Mouse (Mus musculus): Measurements from ENCODE around the gene Slc25a33.
"Not testable (repeated sequence)": the region's sequence is repeated elsewhere in the genome, so short reads cannot be mapped to it uniquely, and the experiment has no call there.

Gene Slc25a33
- long read RNA-seq, experiment 1, transcript Slc25a33-201 (7 exons, 1,887 nt) = major isoform, 54 of 57 reads
- long read RNA-seq, experiment 1, partial matches to known transcripts = 0 of 57 reads
- long read RNA-seq, experiment 1, other reads (novel, unspliced or antisense) = 3 of 57 reads
- long read RNA-seq, experiment 2, transcript Slc25a33-201 (7 exons, 1,887 nt) = major isoform, 42 of 48 reads
- long read RNA-seq, experiment 2, partial matches to known transcripts = 0 of 48 reads
- long read RNA-seq, experiment 2, other reads (novel, unspliced or antisense) = 6 of 48 reads

- intact Hi-C loops (cut with DNase I) = no loop called here
These were observed at the start of gene Slc25a33 for GRCm38 (mm10) chr4:149774094-149774470. Slc25a33 (minus strand) TSS chr4:149774277.

GRCm38 (mm10) chr4:149822586-149823196, 48.6 kb upstream of the Slc25a33 start:
- intact Hi-C loops (cut with DNase I) = no loop called here

DNA sequence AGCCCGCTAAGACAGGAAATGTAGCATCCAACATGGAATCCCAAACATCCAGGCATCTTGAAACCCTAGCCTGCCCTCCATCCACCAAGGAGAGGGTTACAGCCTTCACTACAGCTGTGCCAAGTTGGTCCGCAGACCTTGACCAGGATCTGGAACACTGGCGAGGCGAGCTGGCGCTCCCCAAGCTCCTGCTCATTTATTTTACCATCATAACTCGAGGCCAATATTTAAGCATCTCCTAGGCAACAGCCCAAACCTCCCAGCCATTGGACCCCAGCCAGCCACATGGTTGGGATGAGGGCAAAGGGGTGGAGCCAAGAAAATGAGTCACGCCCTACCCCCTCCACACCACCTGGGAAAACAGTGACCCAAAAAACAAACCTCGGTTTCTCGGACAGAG, 48.0 kb upstream of the Slc25a33 start:
- intact Hi-C loops (cut with DNase I) = no loop called here

- intact Hi-C loops (cut with DNase I) = no loop called here
These were observed 46.5 kb upstream of the Slc25a33 start for GRCm38 (mm10) chr4:149820569-149820968.

DNA sequence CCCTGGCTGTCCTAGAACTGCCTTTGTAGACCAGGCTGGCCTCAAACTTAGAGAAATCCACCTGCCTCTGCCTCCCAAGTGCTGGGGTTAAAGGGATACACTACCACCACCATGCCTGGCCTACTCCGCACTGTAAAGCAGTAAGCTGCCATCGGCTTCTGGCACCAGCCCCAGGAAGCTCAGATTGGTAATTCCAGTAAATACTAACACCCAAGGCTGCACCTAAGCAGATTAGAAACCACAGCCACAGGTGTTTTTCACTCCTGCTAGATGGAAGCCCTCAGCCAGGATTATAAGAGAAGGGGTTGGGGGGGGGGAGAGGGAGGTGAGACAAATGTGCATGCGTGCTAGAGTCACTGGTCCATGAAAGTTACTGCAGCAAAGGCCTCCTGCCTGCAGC, 45.1 kb upstream of the Slc25a33 start:
- intact Hi-C loops (cut with DNase I) = no loop called here

GRCm38 (mm10) chr4:149816598-149816997, 42.5 kb upstream of the Slc25a33 start:
- intact Hi-C loops (cut with DNase I) = no loop called here

GRCm38 (mm10) chr4:149815586-149815985, 41.5 kb upstream of the Slc25a33 start:
- intact Hi-C loops (cut with DNase I) = no loop called here

GRCm38 (mm10) chr4:149813409-149814184, 39.5 kb upstream of the Slc25a33 start:
- intact Hi-C loops (cut with DNase I) = no loop called here

GRCm38 (mm10) chr4:149810372-149810771, 36.3 kb upstream of the Slc25a33 start:
- intact Hi-C loops (cut with DNase I) = not testable (repeated sequence)

DNA sequence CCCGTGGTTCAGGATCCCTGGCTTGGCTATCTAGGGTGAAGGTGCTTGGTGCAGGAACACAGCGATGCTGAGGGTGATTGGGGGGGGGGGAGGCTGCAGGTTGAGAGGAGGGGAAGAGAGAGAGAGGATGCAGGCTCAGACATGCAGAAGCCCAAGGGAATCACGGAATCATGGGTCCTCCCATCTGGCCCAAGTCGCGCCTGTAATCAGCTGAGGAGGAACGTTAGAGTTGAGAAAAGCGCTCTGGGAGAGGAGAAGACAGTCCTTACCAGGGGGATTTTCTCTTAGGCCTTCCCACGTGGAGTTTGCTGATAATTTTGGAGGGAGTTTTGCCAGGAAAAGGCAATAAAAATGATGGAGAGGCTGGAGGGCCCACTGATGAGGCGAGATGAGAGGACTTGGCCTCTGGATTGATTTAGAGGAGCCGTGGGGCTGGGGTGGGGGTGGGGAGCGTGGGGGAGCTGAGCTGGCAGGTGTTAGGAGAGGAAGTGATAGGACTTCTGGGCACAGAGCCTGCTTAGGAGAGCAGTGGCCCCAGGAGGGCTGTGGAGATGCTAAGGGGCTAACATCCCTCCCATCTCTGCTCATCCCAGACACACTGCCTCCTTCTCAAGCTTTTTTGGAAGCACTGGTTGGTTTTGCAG, 34.6 kb upstream of the Slc25a33 start:
- intact Hi-C loops (cut with DNase I) = loop anchor here (5.0 kb wide), 2 partner anchors 34 to 289 kb away; no protein-coding TSS in a partner anchor

DNA sequence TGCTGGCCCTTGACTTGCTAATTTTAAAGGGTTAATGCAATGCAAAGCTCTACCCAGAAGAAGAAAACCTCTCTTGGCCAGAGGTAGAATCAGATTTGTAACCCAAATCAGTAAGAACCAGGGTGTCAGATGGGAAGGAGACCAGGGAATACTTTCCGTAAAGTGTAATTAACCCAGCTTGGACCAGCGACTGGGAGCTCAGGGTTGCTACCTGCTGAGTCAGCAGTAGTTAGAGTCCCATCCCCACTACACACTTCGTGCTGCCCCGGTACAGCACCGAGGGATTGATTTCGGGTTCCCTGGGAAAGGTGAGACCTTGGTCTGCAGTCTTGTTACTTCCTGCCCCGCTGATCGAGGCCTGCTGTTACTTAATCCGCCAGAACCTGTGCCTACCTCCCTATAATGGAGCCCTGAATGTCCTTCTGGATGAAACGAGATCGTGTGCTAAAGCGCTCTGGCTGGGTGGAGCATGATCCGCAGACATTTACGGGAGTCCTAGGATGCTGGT, 34.0 kb upstream of the Slc25a33 start:
- intact Hi-C loops (cut with DNase I) = loop anchor here (5.0 kb wide), 2 partner anchors 34 to 289 kb away; no protein-coding TSS in a partner anchor

DNA sequence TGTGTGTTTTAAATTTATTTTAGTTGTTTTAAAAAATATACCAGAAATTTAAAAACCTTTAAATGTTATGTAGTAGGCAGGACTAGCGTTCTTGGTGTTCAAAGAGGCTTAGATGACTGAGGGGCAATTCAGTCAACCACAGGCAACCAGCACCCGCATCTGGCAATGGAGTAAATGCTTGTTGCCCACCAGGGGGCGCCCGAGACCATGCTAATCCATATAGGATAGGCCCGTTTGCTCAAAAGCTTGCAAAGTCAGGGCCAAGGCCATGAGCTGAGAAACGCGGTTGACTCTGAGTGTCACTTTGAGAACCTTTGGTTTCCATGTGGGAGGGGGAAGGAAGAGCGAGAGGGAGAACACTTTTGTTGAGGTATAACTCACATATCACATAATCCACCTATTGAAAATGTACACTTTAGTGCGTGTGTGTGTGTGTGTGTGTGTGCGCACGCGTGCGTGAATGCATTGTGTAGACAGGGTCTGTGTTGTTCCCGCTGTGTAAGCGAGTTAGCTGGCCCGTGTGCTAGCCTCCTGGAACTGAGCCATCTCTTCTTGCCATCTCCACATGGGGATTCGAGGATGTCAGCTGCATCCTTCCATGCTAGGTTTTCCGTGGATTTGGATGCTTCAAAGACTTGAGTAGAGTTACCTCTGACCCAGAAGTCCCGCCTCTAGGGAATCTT, 32.8 kb upstream of the Slc25a33 start:
- intact Hi-C loops (cut with DNase I) = loop anchor here (1.0 to 5.0 kb wide), 3 partner anchors 35 to 290 kb away; no protein-coding TSS in a partner anchor

- intact Hi-C loops (cut with DNase I) = loop anchor here (5.0 kb wide), 1 partner anchor 50 kb away; no protein-coding TSS in a partner anchor
These were observed 28.2 kb upstream of the Slc25a33 start for GRCm38 (mm10) chr4:149802269-149802668.

- intact Hi-C loops (cut with DNase I) = loop anchor here (5.0 kb wide), 1 partner anchor 48 kb away; no protein-coding TSS in a partner anchor
These were observed 26.5 kb upstream of the Slc25a33 start for GRCm38 (mm10) chr4:149800576-149800975.

GRCm38 (mm10) chr4:149800172-149800464, 26.0 kb upstream of the Slc25a33 start:
- intact Hi-C loops (cut with DNase I) = loop anchor here (5.0 kb wide), 1 partner anchor 48 kb away; no protein-coding TSS in a partner anchor

DNA sequence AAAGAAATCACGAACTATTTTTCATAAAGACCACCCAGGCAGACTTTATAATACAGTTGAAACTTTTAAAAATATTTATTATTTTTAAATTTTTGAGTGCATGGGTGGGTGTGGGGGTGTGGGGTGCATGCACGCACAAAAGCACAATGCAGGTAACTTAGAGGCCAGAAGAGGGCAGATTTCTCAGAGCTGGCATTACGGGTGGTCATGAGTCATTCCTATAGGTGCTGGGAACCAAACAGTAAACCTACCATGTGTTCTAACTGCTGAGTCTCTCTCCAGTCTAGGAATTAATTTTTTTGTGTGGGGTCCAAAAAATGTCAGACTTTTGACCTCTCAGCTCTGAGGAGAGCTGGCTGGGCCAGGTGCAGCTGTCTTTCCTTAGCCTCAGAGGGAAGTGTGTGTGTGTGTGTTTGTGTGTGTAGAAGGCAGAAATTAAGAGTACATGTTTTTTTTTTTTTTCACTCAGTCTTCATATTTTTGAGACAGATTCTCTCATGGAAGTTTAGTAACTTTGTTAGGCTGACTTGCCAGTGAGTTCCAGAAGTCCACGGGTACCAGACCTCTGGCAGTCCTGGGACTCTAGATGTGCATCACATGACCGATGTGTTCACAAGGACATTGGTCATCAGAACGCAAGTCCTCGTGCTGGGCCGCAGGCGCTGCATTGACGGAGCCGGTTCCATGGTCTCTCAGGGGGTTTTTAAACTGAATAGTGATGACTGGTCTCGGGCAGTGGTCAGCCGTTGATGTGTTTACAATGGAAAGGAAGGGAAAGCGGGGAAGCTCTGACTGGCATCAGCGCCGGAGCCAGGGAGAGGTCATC, 25.5 kb upstream of the Slc25a33 start:
- intact Hi-C loops (cut with DNase I) = loop anchor here (5.0 kb wide), 1 partner anchor 47 kb away; no protein-coding TSS in a partner anchor

- intact Hi-C loops (cut with DNase I) = no loop called here
These were observed 24.7 kb upstream of the Slc25a33 start for GRCm38 (mm10) chr4:149798684-149799309.

DNA sequence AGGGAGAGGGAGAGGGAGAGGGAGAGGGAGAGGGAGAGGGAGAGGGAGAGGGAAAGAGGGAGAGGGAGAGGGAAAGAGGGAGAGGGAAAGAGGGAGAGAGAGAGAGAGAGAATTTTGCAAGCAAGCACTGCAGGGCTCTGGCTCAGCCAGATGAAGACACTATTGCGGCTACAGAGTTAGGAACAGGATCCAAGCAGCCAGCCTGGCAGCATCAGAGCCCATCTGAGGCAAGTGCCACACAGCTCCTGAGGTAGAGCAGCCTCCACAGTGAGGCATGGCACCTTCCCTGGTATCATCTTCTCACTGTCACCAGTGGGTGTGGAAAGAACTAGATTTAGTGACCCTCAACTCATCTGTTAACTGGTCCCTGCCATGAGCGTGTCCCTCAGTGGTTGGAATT, 24.0 kb upstream of the Slc25a33 start:
- intact Hi-C loops (cut with DNase I) = no loop called here

GRCm38 (mm10) chr4:149797220-149797610, 23.1 kb upstream of the Slc25a33 start:
- intact Hi-C loops (cut with DNase I) = no loop called here

Data from adrenal gland (tissue).